Mouse (Mus musculus) embryonic stem cell, embryonic (primary cell): ENCODE measurements at regions not wholly inside any gene's neighbourhood (a gene's known extent, or its start where the extent isn't known, plus 50 kb on each side); places are given as distances from the start of the nearest gene placed in this dataset.

ENCODE experiments used
- CTCF ChIA-PET, 4 experiments: fragments of 300-600 bp in 2 of 4; fragments of 350-600 bp in 2 of 4; sonication (Branson Sonifier 250); formaldehyde crosslinking; loops; one replicate each; lab custom pipeline; 2022; ENCODE audit warnings: inconsistent platforms in 2 of 4; lab: Charles Lee
- POLR2A ChIA-PET, 4 experiments: fragments of 300-600 bp in 2 of 4; fragments of 350-600 bp in 2 of 4; sonication (Branson Sonifier 250); formaldehyde crosslinking; loops; one replicate each; lab custom pipeline; 2022; ENCODE audit warnings: antibody characterized with exemption in 4 of 4, inconsistent platforms in 1 of 4; lab: Charles Lee

- ChIA-PET POLR2A (interaction anchor here (0.5 to 1.2 kb wide), 20 partner anchors 9 to 868 kb away, joined by 3 to 7 read pairs (median 4); no protein-coding TSS in a partner anchor), CTCF (interaction anchor here (0.5 to 2.2 kb wide), 10 partner anchors 9 to 428 kb away, joined by 3 to 11 read pairs (median 5); no protein-coding TSS in a partner anchor)
Observed at GRCm38 (mm10) chr15:103102068-103102840, 64.6 kb downstream of the Smug1 start.

- ChIA-PET CTCF (interaction anchor here in 1 of 4 experiments (1.2 to 1.3 kb wide), 3 partner anchors 30 to 77 kb away, joined by 3 to 4 read pairs (median 3); no protein-coding TSS in a partner anchor), POLR2A (interaction anchor here in 3 of 4 experiments (0.6 to 1.3 kb wide), 5 partner anchors 14 to 158 kb away, joined by 3 to 6 read pairs (median 3); no protein-coding TSS in a partner anchor)
Observed at GRCm38 (mm10) chr15:103100121-103100520, 66.8 kb downstream of the Smug1 start.

GRCm38 (mm10) chr15:103094457-103094856 lies 72.4 kb downstream of the Smug1 start:
- CTCF ChIA-PET: interaction anchor here in 3 of 4 experiments (0.6 to 2.6 kb wide), 8 partner anchors 8 to 333 kb away, joined by 3 to 7 read pairs (median 6); no protein-coding TSS in a partner anchor

GRCm38 (mm10) chr15:103093655-103094054 lies 73.2 kb downstream of the Smug1 start:
- ChIA-PET POLR2A (interaction anchor here in 3 of 4 experiments (0.5 to 1.5 kb wide), 8 partner anchors 8 to 258 kb away, joined by 3 to 5 read pairs (median 3); no protein-coding TSS in a partner anchor), CTCF (interaction anchor here (0.6 to 2.6 kb wide), 16 partner anchors 9 to 332 kb away, joined by 3 to 7 read pairs (median 4); no protein-coding TSS in a partner anchor)

More at GRCm38 (mm10) chr15:103094457-103094856, 72.4 kb downstream of the Smug1 start:
- POLR2A ChIA-PET: interaction anchor here in 1 of 4 experiments (1.1 to 1.3 kb wide), 2 partner anchors 12 to 35 kb away, joined by 3 to 4 read pairs; no protein-coding TSS in a partner anchor

- ChIA-PET POLR2A (interaction anchor here in 2 of 4 experiments (0.6 to 1.5 kb wide), 2 partner anchors 9 kb away, joined by 3 to 4 read pairs; no protein-coding TSS in a partner anchor), CTCF (interaction anchor here in 3 of 4 experiments (0.6 to 2.6 kb wide), 7 partner anchors 10 to 91 kb away, joined by 4 to 10 read pairs (median 6); no protein-coding TSS in a partner anchor)
Observed at GRCm38 (mm10) chr15:103092496-103092895, 73.8 kb downstream of the Hoxc4 start.

GRCm38 (mm10) chr15:103090280-103091164 lies 71.8 kb downstream of the Hoxc4 start:
- ChIA-PET POLR2A (interaction anchor here in 1 of 4 experiments (1.1 kb wide), 1 partner anchor 31 kb away, joined by 3 read pairs; no protein-coding TSS in a partner anchor), CTCF (interaction anchor here in 2 of 4 experiments (0.7 to 1.7 kb wide), 5 partner anchors 20 to 88 kb away, joined by 3 to 5 read pairs (median 4); no protein-coding TSS in a partner anchor)

GRCm38 (mm10) chr15:103089852-103090251 lies 71.1 kb downstream of the Hoxc4 start:
- POLR2A ChIA-PET: no interaction called here
- CTCF ChIA-PET: interaction anchor here (0.5 to 1.7 kb wide), 7 partner anchors 12 to 88 kb away, joined by 3 to 5 read pairs (median 4); no protein-coding TSS in a partner anchor

- ChIA-PET POLR2A (interaction anchor here in 1 of 4 experiments (0.6 kb wide), 1 partner anchor 49 kb away, joined by 3 read pairs; no protein-coding TSS in a partner anchor), CTCF (interaction anchor here (0.5 to 1.7 kb wide), 7 partner anchors 12 to 89 kb away, joined by 3 to 5 read pairs (median 4); no protein-coding TSS in a partner anchor)
Observed at GRCm38 (mm10) chr15:103089440-103089839, 70.7 kb downstream of the Hoxc4 start.

- CTCF ChIA-PET: interaction anchor here in 3 of 4 experiments (0.6 to 2.6 kb wide), 3 partner anchors 90 to 368 kb away, joined by 3 to 9 read pairs (median 3); no protein-coding TSS in a partner anchor
- POLR2A ChIA-PET: interaction anchor here in 2 of 4 experiments (0.9 to 1.4 kb wide), 3 partner anchors 11 to 29 kb away, joined by 3 to 6 read pairs (median 3); no protein-coding TSS in a partner anchor
Observed at GRCm38 (mm10) chr15:103087204-103087603, 68.5 kb downstream of the Hoxc4 start.

GRCm38 (mm10) chr15:103086672-103087069 lies 67.9 kb downstream of the Hoxc4 start:
- CTCF ChIA-PET: interaction anchor here in 3 of 4 experiments (0.9 to 2.6 kb wide), 4 partner anchors 24 to 91 kb away, joined by 3 to 9 read pairs (median 3); no protein-coding TSS in a partner anchor

More at GRCm38 (mm10) chr15:103086672-103087069, 67.9 kb downstream of the Hoxc4 start:
- POLR2A ChIA-PET: interaction anchor here in 3 of 4 experiments (0.8 to 1.6 kb wide), 6 partner anchors 10 to 159 kb away, joined by 3 to 7 read pairs (median 3); no protein-coding TSS in a partner anchor
